Mouse (Mus musculus): ENCODE measurements around the gene D930007J09Rik. TPM values are rescaled to one million over a fixed set of nuclear protein-coding genes. Genes with fewer than 3 reads are reported as not detected.

The D930007J09Rik gene
- polyA plus RNA-seq (2015; fragmentation: Nextera tagmentation; extraction: Ambion mirVana): not detected in 2 replicates

GRCm38 (mm10) chr13:32802259-32803081, at the start of gene D930007J09Rik:
D930007J09Rik (minus strand) TSS chr13:32802849.

GRCm38 (mm10) chr13:32850668-32851404, 48.2 kb upstream of the D930007J09Rik start, which contains the start of gene Serpinb1a:
Serpinb1a (minus strand) TSS chr13:32851185.

GRCm38 (mm10) chr13:32801693-32802221, 892 bp downstream of the D930007J09Rik start, which contains the start of gene Wrnip1:
Wrnip1 (plus strand) TSS chr13:32802038.

GRCm38 (mm10) chr13:32783816-32784215, 18.8 kb downstream of the D930007J09Rik start, which contains the start of gene Mylk4:
Mylk4 (minus strand) TSS chr13:32783954.

Other genes with a start within 250 kb of the D930007J09Rik start
- 0.08 and 0.16 TPM in 2 replicates for gene Mylk4, start 18.9 kb downstream of the D930007J09Rik start, polyA plus RNA-seq (2015; fragmentation: Nextera tagmentation; extraction: Ambion mirVana)
- gene Wrnip1, start 811 bp downstream of the D930007J09Rik start, polyA plus RNA-seq (2015; fragmentation: Nextera tagmentation; extraction: Ambion mirVana): 25.3 and 37.0 TPM in 2 replicates
- 32.0 and 46.1 TPM in 2 replicates for gene Serpinb1a, start 48.3 kb upstream of the D930007J09Rik start, polyA plus RNA-seq (2015; fragmentation: Nextera tagmentation; extraction: Ambion mirVana)
- gene Serpinb1c, start 95.4 kb upstream of the D930007J09Rik start, polyA plus RNA-seq (2015; fragmentation: Nextera tagmentation; extraction: Ambion mirVana): not detected in 2 replicates
- gene Serpinb6b, start 162.4 kb upstream of the D930007J09Rik start, polyA plus RNA-seq (2015; fragmentation: Nextera tagmentation; extraction: Ambion mirVana): 50.7 and 72.7 TPM in 2 replicates
- gene Serpinb9, start 200.4 kb upstream of the D930007J09Rik start, polyA plus RNA-seq (2015; fragmentation: Nextera tagmentation; extraction: Ambion mirVana): 12.1 and 15.6 TPM in 2 replicates
- gene Serpinb9b, start 224.6 kb upstream of the D930007J09Rik start, polyA plus RNA-seq (2015; fragmentation: Nextera tagmentation; extraction: Ambion mirVana): 0.13 and 0.47 TPM in 2 replicates